Mouse (Mus musculus): ENCODE measurements around the gene Ceacam16.
A peak's percentile ranks its signal among the peaks of the same experiment; 100 is the strongest.

Gene Ceacam16

DNA sequence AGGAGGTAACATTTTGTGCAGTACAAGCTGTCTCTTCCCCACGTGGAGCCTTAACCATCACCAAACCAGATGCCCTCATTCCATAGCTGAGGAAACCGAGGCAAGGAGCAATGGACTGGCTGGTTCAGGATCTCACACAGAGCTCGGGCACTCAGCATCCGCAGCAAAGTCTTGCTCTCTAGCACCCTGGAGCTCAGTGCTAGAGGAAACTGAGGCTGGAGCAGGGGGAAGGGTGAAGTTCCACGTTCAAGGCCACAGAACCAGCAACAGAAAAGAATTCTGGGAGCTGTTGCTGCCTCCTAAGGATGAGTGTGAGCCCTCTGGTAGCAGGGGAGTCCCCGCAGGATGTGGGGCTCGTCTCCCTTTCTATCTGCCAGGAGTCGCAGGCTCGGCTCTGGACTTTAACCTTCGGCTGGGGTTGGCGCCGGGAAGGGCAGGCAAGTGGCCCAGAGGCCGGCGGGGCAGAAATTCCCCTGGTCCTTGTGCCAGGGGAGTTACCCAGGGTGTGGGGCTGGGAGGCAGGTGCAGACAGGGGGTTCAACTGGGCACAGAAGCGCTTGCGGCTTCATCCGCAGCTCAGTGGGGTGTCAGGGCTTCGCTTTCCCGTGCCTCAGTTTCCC lies 18.1 kb downstream of the Ceacam16 start:
- peak; percentile 49 to 73 for DNase-seq

DNA sequence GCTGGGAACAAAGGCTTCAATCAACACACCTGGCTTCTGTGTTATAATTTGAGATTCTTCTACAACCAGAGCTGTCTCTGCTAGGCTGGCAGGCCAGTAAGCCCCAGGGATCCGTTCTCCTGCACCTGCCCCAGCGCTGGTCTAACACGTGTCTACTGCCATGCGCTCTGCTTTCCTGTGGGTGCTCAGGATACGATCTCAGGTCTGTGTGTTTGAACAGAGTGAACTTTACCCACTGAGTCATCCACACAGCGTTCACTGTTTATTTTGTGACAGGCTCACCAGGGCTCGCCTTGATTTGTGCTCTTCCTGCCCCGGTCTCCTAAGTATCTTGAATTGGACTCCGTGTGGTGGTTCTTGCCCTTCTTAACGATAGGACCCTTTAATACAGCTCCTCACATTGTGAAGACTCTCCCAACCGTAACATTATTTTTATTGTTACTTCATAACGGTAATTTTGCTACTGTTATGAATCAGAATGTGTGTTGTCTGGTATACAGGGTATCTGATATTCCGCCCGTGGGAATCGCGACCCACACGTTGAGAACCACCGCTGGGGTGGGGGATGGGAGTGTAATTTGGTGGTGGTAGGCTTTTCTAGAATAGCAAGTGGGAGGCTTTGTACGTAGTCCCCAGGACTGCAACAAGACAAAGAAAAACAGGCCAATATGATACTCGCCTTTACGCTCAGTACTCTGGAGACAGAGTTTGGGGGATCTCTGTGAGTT lies 19.2 kb downstream of the Ceacam16 start:
- no peak for DNase-seq

DNA sequence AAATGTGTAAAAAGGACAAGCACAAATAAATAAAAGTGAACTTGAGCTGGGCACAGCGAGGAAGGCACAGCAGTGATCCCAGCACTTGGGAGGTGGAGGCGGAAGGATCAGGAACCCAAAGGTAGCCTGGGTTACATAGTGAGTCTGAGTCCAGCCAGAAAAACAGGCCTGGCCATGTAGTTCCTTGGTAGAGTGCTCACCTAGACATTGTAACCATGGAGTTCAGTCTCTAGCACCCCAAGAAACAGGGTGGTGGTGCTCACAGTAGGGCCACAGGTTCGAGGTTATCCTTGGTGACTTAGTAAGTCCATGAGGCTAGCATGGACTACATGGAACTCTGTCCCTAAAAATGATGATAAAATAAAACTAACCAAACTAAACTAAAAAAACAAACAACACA lies 20.2 kb downstream of the Ceacam16 start:
- no peak for DNase-seq

DNA sequence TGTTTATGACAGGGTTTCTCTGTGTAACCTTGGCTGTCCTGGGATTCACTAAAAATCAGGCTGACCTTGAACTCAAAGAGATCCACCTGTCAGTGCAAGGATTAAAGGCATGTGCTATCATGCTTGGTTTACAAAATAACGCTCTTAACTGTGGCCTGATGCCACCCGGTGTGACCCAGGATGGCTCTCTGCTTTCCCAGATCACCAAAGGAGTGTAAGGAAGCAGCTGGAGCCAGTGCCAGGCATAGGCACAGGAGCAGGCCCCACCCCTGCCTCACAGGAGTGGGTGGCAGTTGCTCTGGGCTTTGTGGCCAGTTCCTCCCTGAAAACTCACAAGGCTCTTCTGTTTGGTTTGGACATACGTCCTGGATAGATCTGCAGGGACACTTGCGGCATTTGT lies 20.7 kb downstream of the Ceacam16 start:
- DNase-seq = no peak

DNA sequence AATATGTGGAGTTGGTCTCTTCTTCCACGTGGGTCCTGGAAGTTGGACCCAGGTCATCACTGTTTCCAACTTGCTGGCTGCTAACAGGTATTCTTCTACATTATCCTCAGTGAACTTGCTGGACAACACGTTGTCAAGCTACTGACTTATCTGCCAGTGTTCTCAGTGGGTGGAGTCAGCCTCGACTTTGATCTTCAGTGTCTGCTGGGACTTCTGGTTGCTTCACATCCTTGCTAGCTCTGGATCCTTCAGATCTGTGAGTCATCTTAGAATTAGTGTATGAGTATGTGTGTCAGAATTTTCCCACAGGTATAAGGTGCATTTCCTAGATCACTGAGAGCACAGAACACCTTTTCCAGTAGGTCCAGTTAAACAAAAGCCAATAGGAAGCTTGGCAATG lies 24.3 kb downstream of the Ceacam16 start:
- no peak for DNase-seq

DNA sequence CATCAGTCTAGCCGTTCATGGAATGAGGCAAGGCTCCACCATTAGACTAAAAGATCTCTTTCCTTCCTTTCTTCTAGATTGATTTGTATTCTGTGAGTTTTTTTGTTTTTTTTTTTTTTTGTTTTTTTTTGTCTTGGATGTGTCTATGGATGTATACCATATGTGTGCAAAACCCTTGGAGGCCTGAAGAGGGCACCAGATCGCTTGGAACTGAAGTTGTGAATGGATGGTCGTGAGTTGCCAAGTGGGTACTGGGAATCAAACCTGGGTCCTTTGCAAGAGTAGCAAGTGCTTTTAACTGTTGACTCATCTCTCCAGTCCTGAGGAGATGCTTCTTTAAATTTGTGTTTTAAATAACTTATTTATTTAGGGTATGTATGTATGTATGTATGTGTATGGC lies 27.0 kb downstream of the Ceacam16 start:
- DNase-seq = no peak

DNA sequence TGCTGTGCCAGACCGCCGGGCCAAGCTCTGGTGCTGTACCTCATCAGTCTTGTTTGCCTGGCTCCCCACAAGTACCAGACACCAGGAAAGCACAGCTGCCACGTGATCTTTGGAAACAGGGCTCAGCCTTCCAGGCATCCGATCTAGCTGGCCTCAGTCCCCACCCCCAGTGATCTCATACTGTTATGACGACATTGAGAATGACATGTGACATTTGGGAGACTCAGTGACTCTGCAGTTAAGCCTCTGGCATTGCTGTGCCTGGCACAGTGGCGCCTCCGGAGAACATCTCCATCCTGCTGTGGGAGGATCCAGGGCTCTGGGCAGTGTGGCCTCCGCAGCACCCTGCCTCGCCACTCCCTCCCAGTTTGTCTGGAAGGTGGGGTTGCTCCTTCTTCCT lies 29.3 kb downstream of the Ceacam16 start:
- DNase-seq = no peak

DNA sequence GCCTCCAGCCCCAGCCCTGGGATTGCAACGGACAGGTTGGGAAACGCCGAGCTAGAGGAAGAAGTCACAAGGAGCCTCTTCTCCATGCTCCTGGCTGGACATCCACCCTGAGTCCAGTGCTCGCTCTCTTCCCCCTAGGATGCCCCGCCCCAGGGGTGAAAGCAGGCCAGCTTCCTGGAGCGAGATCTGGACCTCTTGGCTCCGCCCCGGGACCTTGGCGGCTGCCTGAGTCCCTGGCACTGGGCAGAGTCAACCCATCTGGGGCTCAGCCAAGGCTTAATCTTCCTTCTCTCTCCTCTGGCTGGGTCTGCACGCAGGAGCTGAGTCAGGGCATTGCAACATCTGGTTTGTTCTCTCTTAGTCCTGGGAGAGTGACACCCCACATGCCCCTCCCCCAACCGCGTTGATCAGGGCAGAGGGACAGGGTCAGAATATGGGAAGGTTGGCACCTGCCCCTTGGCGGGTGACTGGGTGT lies 30.4 kb downstream of the Ceacam16 start:
- peak; percentile 72 to 85 for DNase-seq

DNA sequence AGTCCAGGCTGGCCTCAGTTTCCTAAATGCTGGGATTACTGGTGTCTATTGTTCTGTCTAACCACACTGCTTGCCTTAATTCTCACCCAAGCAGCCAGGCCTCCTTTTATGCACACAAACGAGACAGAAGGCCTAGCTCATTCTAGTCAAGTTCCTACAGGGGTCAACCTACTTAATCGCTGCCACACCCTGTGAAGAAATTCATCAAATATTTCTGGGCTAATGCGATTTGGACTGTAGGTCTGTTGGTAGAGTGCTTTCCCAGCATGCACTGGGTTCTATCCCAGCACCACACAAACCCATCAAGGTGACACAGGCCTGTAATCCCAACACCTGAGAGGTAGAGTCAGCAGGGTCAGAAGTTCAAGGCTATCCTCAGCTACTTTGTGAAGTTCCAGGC lies 31.4 kb downstream of the Ceacam16 start:
- DNase-seq = no peak

DNA sequence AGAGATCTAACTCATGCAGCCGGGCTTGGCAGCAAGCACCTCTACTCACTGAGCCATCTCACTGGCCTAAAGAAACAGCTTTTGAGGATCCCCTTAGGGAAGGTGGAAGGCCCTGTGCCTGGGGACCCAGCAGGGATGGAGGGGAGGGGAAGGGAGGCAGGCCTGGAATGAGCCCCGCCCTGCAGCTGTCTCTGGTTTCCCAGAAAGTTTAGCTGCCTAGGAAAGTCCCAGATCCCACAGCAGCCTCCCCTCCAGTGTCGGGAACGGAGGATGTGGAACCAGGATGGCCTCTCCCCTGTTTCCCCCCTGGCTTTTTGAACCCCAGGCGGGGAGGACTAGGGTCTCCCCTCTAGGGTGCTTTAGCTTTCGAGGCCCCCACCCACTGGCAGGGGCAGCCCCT lies 34.3 kb downstream of the Ceacam16 start:
- peak; percentile 22 to 37 for DNase-seq

DNA sequence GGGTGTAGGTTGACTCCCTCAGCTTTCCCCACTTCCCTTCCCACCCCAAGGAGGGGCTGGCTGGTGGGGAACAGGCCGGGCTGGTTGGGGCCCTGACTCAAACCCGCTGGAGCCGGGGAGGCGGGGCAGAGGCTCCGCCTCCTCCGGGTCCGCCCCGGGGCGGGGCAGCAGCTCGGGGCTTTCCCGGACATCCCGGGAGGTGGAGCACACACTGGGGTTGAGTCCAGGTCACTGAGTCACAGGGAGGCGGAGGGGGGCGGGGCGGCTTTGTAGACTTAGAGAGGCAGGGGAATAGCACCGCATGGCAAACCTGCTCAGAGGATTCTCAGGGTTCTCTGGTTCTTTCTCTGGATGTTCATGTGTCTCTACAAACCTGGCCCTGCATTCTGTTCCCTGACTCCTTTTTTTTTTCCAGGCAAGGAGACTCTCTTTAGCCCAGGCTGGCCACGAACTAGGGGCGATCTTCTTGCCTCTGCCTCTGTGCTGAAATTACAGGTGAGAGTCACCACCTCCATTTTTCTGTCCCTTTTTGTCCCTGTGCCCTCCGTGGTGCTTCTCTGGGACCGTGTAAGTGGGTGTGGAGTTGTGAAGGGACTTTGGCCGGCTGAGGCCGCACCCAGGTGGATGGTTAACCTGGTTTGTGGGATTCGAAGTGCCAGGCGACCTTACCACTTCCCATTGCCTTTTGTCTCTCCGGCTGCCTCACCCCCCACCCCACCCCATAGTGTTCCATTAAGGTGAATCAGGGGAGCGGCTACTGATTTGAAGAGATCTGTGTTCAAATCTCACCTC lies 36.7 kb downstream of the Ceacam16 start:
- DNase-seq = peak; percentile 95 to 96

DNA sequence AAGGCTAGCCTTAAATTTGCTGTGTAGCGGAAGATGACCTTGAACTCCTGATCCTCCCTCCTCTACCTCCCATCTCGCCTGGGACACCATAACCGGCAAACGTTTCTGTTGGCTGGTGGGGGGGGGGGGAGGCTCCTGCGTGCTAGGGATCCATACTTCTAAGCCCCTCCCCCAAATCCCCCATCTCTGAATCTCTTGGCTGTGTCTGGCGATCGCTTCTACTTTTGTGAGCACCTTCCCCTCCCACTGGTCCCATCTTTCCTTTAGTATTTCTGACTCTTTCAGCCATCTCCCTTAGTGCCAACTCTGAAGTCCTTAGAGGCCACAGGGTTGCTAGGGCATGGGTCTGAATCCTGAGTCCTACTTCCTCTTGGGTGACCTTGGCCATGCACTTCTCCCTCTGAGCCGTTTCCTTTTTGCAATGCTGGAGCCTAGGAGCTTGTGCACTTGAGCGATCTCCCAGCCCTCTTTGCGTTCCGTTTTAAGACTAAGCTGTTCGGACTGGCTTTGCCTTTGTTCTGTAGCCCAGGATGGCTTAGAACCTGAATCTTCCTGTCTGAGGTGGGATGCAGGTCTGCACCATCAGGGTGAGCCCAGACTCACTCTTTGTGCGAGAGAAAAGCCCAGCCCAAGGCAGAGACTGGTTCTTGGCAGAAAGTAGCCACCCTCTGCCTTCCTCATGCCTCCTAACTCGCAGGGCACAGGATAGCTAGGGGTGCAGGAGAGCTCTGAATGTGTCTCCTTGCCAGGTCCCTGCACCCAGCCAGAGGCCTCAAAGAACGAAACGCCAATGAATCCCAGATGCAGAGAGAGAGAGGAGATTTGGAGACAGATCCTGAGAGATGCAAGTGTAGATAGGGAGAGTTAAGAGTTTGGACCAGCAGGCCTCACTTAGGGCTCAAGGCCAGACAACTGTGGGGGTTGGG lies 37.6 kb downstream of the Ceacam16 start:
- peak in 1 of 2 experiments; percentile 14 for DNase-seq

DNA sequence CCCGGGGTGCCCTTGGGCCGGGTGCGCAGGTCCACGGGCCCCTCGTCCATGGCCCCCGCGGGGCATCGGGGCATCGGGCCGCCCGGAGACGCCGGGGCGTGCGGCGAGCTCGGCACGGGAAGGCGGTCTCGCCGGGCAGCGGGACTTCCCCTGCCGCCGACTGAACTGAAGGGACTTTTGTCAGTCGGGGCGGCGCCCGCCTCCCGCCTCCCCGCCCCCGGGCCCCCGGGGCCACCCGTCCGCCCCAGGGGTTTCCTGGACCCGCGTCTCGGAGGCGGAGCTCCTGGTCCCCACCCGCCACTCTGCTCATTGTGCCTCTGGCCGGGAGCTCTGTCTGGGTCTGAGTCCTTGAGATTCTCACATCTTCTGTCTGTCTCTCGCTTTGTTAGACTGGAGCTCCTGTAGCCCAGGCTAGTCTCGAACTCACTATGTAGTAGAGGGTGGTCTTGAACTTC lies 38.5 kb downstream of the Ceacam16 start, which contains the start of gene Bcl3:
Gene Bcl3 (minus strand): TSS at position 167 of the 455 bp plus-strand sequence.
- DNase-seq = peak; percentile 64 to 77

DNA sequence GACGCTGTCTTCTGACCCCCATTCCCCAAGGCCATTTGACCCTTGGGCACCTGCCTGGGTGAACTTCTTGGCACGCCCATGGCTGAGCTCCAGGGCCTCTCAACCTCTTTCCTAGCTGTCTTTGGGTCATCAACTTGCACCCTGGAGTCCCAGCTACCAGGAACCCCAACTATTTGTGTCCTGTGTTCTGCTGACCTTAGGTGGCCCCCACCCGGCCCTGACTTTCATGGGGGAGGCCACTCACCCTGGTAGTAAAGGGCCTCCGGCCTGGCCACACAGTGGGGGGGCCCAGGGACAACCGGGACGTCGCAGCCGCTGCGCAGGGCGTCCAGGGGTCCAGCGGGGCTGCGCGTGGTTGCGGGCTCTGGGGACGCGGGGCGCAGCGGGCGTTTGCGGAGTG lies 38.9 kb downstream of the Ceacam16 start:
- no peak for DNase-seq

DNA sequence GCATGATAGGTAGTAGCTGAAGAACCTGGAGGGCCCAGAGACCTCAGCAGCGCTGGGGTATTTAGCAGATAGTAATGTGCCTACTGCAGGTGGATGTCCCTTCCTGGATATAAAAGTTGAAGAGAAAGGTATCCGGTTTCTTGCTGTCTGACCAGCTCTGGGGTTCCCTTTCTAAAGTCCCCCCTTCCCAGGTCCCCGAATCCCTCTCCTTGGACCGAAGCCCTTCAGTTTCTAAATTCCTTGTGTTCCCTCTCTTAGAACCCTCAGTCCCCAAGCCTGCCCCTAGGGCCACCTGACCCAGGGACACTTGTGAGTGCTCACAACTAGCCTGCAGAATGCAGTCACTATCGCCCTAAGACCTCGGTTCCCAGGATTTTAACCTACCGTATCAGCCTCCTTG lies 39.5 kb downstream of the Ceacam16 start:
- DNase-seq = no peak

DNA sequence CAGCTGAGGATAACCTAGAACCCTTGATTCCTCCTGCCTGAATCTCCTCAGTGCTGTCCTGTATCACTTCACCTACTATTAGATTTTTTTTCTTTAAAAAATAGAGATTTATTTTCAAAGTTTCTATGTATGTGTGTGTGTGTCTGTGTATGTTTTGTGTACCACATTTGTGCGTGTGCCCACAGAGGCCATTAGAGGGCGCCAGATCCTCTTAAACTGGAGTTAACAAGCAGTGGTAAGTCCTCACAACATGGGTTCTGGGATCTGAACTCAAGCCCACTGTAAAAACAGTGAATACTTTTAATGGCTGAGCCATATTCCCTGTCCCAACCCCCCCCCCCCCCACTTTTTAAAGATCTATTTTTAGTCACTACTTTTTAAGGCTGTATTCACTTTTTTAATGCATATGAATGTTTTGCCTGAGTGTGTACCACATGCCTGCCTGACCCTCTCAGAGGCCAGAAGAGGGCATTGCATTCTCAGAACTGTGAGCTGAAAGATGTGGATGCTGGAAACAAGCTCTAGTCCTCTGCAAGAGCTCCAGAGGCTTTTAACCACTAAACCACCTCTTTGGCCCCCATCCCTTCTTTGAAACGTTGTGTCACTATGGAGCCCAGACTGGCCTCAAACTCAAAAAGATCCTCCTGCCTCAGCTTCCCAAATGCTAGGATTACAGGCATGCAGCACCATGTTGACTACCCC lies 40.6 kb downstream of the Ceacam16 start:
- no peak for DNase-seq

DNA sequence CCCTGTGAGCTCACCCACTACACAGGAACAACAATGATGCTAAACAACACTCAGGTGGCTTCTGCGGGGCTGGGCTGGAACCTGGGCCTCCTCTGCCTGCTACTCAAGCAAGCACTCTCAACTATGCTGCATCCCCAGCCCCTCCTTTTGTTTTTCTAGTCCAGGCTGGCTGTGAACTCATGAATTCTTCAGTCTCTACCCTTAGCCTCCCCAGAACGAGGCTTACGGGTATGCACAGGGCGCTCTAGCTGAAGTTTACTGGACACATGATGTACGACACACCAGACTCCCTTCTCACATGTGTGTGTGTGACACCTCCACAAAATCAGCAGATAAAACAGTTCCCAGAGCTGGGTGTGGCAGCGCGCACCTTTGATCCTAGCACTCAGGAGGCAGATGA lies 42.2 kb downstream of the Ceacam16 start:
- no peak for DNase-seq

DNA sequence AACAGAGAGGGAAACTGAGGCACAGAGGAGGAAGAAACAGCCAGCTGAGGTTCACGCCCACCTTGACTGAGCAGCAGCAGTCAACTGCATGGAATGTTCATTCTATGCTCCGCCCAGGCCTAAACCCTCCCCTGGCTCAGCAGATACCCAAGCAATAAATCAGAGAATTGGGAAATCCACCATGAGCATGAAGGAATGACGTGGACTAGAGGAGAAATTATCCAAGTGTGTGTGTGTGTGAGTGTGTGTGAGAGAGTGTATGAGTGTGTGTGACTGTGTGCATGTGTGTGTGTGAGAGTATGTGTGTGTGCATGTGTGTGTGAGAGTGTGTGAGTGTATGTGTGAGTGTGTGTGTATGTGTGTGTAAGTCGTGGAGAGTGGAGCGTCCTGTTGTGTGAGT lies 42.7 kb downstream of the Ceacam16 start:
- DNase-seq = no peak

DNA sequence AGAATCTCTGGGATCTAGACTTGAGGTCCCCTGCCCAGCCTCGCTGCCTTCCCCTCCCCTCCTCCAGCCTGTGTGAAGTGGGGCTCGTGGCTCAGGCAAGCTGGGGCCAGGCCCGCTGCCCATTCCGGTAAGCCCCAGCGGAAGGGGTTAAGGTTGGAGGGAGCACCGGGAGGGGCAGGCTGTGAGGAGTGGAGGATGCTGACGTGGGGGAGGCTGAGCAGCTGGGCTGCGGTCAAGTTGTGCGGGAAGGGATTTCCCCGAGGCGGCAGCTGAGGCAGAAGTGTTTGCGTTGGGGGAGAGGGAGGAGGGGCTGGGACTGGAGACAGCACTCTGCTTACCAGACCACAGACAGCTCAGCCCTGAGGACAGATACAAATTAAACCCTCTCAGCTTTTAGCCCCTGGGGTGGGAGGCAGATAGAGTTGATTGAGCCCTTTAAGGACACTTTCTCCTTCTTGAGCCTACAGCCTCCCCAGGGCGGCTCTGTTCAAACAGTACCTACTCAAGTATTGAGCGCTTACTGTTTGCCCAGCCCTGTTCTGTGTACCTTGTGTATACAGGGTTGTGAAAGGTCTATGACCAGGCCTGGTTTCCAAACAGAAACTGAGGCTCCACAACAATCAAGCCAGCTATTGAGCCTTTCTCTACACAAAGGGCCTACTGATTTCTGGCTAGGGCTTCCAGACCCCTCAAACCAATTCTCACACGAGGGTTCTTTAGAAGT lies 43.6 kb downstream of the Ceacam16 start:
- peak; percentile 75 to 84 for DNase-seq

DNA sequence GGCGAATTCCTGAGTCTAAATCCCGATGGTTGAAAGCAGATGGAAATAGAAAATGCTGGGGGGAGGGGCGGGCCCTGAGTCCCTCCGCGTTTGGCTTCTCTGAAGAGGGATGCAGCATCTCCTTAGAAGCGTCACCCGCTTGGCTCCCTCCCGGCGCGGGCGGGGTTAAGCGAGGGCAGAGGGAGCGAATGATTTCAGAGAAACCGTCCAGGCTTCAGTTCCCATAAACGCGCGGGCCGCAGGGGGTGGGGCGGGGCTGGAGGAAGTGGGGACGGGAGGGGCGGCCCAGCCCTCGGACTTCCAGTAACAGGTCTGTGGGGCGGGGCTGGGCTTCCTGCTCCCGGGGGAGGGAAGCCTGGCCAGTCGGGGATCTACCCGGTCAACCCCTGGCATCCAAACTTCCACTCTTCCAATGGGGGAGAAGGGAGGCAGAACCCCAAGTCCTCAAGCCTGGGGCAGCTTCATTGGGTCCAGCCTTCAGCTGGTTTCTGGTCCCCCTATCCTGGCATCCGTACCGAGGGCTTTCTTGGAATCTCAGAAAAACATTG lies 44.8 kb downstream of the Ceacam16 start:
- DNase-seq = peak; percentile 92 to 95
